Mouse (Mus musculus) limb, embryonic 12.5 days (tissue): ENCODE data around the gene Ednrb. TPM values are rescaled to one million over a fixed set of nuclear protein-coding genes. Genes with fewer than 3 reads are reported as not detected.

Experiments
- polyA plus RNA-seq: library from polyadenylated mRNA; unstranded; fragments of >200 nt; fragmentation: Nextera tagmentation; extraction: Ambion mirVana; gene quantifications from 2 replicates; pipeline ENCODE4 v1.2.1, GENCODE M21; 2016

The Ednrb gene
- polyA plus RNA-seq, 1 experiment from 2014 or later = 10.5 TPM

Other genes starting within 250 kb of the Ednrb start
- 2.5 and 2.8 TPM in 2 replicates for gene Slain1, start 194.2 kb downstream of the Ednrb start, polyA plus RNA-seq